Mouse (Mus musculus) heart, postnatal 36 days (tissue): ENCODE measurements around the gene Fbxo31. TPM values are rescaled to one million over a fixed set of nuclear protein-coding genes. Genes with fewer than 3 reads are reported as not detected.

Source experiments
- DNase-seq, 2 experiments: peaks; one replicate each; pipeline ENCODE4 v3.0.0; 2021 to 2022
- intact Hi-C: fragments of 180-260 bp; cut with DNase I; formaldehyde crosslinking; loops from one replicate; pipeline ENCODE4 v1.15.1; 2025
- total RNA-seq, 2 experiments: library from RNA; stranded (reverse); gene quantifications; 2 replicates each; pipeline ENCODE4 v1.2.3; 2021

Gene Fbxo31
- total RNA-seq, 2 experiments from 2014 or later = 122 to 133 TPM

- intact Hi-C loops = no loop called here
Observed at GRCm38 (mm10) chr8:121558538-121558937, 20.1 kb downstream of the Fbxo31 start.

GRCm38 (mm10) chr8:121557746-121558145 lies 20.9 kb downstream of the Fbxo31 start:
- intact Hi-C loops = no loop called here
- no peak for DNase-seq

More at GRCm38 (mm10) chr8:121558538-121558937, 20.1 kb downstream of the Fbxo31 start:
- DNase-seq = no peak

GRCm38 (mm10) chr8:121553831-121554475 lies 24.7 kb downstream of the Fbxo31 start:
- intact Hi-C loops = no loop called here
- DNase-seq = no peak

GRCm38 (mm10) chr8:121552506-121552905 lies 26.1 kb downstream of the Fbxo31 start:
- no peak for DNase-seq
- intact Hi-C loops = no loop called here

DNA sequence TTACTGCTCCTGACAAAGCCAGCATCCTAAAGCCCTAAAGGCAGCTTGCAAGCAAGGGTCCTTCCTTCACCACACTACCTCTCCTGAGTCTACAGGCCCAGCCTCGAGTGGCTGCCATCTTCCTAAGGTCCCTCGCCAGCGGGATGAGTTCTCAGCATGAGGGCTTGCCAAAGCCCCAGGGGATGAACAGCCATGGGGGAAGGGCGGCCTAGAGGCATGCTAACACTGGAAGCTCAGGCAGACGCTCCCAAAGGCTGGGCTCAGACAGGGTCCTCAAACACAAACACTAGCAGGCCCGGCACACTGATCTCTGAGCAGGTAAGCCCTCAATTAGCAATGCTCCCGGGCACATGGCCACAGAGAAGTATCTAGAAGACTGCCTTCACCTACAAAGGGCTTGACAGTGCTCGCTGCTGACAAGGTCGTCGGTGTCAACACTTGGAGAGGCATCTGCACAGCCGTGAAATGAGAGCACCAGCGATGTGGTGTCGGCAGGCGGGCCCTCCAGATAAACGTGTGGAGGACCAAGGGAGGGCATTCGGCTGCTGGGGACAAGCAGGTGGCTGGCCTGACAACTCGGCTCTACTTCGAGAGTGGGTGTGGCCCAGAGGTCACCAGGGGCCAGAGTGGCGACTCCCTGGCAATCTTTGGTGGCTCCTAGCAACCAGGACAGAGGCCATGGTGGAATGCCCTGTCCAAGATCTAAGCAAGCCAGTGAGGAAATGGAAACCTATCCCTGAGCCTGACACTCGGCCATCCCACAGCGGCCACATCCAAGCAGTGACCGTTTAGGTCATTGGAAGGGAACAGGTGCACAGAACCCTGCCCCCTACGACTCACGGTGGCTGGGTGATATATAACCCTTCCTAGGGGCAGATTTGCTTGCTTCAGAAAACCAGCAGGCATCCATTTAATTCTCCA lies 27.3 kb downstream of the Fbxo31 start:
- no peak for DNase-seq
- intact Hi-C loops = no loop called here

DNA sequence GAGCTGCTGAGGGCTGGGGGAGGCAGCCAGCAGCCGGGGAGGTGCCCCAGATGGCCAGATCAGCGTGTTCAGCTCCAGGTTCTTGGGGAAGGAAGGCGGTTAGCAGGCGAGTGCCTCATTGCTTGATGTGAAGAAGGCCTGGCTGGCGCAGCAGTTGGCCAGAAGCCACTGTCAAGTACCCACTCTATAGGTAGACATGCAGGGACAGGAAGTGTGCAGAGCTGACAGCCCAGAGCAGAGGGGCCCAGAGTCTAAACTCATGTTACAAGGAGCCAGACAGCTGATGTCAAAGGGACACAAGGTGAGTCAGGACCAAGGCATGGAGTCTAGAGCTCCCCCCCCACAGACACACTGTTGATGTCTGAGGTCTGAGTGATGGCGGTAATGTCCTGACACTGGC lies 28.6 kb downstream of the Fbxo31 start:
- intact Hi-C loops = no loop called here
- no peak for DNase-seq

- intact Hi-C loops = loop anchor here (2.0 to 5.0 kb wide), 5 partner anchors 32 to 285 kb away; partner anchors contain the start of genes Fbxo31 and Map1lc3b
- DNase-seq = peak; percentile 77 to 80
Observed at GRCm38 (mm10) chr8:121547132-121547531, 31.5 kb downstream of the Fbxo31 start.

DNA sequence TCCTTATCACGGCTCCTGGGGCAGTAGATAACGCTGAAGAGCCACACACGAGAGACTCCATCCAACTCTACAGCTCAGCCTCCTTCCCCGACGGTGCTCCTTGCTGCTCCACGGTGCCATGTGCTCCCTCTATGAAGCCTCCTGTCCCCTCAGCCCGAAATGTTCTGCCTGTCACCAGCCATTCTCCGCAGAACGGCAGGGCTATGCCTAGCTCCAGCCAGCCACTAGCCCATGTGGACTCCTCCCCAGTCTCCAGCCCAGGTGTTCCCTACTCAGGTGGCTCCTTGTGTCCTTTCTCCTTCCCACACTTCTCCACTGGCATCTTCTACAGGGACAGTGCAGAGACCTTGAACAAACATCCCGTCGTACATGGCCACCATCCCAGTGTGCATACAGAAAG lies 33.7 kb downstream of the Fbxo31 start:
- DNase-seq = no peak
- intact Hi-C loops = loop anchor here (5.0 kb wide), 1 partner anchor 287 kb away; no protein-coding TSS in a partner anchor

DNA sequence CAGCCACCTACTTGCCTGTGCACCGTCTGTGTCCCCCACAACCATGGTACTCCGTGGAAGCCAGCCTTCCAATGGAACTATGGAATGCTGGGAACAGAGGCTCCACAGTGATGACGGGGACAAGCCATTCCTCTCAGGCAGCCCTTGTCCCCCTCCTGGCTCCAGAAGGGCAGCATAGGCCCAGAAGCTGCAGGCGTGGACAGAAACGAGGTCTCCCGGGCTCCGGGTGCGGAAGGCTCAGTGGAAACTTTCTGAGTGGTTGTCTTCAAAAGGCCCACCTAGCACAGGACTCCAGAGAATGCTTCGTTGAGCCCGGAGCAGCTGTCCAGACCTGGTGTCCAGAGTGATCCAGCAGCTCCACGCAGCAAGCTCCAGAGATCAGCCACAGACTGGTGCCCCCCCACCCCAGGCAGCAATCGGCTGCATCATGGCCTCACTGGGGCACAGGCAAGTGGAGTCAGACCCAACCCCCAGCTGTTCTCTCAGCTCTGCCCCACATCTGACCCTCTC lies 34.3 kb downstream of the Fbxo31 start, which contains the start of gene 1700018B08Rik:
TSS of gene 1700018B08Rik (minus strand) at position 45 of the 510 bp plus-strand sequence.
- DNase-seq = no peak
- intact Hi-C loops = no loop called here

- intact Hi-C loops = no loop called here
- no peak for DNase-seq
Observed at GRCm38 (mm10) chr8:121542901-121543300, 35.7 kb downstream of the Fbxo31 start.

DNA sequence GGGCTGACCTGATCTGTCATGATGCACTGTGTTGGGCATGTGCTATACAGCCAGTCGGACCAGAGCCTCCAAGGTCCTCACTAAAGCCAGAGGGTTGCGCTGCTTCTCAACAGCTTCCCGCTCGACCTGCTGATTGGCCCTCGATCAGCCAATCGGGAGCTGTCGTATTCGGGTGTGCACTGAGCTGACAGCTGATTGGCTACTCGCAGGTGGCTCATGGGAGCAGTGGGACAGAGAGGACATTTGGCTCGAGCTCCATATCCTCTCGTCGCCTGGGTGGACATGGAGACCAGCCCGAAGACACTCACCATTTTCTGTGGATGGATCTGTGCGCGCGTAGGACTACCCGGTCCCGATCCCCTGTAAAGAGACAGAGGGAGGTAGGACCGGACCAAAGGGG lies 36.7 kb downstream of the Fbxo31 start:
- intact Hi-C loops = no loop called here
- no peak for DNase-seq

DNA sequence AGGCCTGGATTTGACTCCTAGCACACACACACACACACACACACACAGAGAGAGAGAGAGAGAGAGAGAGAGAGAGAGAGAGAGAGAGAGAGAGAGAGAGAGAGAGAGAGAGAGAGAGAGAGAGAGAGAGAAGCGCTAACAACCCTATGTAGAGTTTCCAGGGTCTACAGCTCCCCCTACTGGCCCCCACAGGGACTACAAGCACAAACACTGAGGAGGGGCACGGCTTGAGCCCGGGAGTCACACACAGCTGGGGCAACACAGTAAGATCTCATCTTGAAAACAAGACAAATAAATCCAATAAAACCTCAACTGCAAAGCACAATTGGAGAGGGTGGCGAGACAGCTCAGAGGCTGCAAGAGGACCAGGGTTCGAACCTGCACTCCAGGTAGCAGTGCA lies 46.2 kb downstream of the Fbxo31 start:
- intact Hi-C loops = no loop called here
- DNase-seq = peak in 1 of 2 experiments; percentile 37

GRCm38 (mm10) chr8:121530639-121531038 lies 48.0 kb downstream of the Fbxo31 start:
- DNase-seq = no peak
- intact Hi-C loops = no loop called here

- peak; percentile 55 to 62 for DNase-seq
- intact Hi-C loops = no loop called here
Observed at GRCm38 (mm10) chr8:121528790-121529189, 49.8 kb downstream of the Fbxo31 start.

DNA sequence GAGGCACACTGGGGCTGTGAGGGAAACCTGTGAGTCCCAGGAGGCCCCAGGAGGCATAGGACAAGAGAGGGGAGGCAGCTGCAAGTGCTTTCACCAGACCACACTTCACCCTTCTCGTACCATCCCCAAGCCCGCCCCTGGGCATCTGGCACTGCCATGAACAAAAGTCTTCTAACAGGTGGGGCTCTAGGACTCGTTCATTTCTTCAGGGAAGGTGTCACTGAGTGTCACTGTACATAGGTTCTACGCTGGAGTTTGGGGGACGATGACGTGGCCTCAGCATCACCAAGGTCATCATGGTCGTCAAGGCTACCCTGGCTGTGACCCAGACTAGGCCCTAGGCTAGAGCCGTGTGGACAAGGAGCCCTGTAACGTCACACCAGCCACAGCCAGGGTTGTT lies 50.9 kb downstream of the Fbxo31 start:
- intact Hi-C loops = no loop called here
- DNase-seq = no peak

DNA sequence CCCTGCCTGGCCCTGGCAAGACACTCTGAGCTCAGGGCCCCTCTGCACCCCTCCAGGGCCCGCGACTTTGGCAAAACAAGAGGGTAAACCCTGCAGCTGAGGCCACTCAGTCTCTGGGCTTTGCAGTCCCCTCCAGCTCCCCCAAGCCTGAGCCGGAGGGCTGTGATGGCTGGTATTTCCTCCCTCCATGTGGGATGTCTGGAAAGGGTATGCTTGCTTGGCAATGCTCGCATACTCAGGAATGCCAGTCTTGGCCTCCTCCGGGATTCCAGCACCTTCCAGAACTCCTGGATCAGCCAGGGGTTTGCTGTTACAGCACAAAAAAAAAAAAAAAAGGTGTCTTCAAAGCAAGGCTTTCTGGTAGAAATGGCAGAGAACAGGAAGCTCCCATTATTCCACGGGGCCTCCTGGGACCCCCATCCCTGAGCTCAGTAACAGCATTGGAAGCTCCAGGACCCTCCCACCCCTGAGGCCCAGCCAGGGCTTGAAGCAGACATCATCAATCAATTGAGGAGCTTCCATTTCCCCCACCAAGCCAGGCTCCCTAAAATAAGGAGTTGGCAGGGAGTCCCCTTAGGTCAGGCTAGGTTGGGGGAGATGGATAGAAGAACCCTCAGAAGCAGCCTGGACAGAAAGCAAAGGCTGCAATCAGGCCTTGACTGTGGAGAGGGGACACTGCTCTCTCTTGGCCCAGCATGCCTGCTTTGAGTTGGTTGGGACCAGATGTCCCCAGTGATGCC lies 51.6 kb downstream of the Fbxo31 start:
- intact Hi-C loops = no loop called here
- no peak for DNase-seq

GRCm38 (mm10) chr8:121525111-121525818 lies 53.3 kb downstream of the Fbxo31 start:
- intact Hi-C loops = no loop called here
- DNase-seq = no peak

DNA sequence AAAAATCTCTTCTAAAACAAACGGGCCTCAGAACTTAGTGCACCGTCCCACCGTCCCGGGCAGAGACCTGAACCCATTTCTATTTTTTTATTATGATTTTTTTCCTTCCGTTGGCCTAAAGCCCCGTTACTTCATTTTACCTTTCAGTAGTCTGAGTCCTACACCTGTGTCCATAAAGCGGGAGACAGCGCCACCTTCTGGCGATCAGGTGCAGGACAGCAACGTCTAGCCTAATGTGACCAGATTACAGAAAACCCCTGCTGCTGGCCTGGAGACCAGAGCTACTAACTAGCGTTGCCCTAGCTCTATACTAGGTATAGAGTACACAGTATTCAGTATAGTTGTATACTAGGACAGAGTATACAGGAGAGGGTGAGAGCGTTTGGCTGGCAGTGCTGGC lies 65.2 kb downstream of the Fbxo31 start:
- intact Hi-C loops = loop anchor here (1.0 to 10.0 kb wide), 5 partner anchors 91 to 689 kb away; no protein-coding TSS in a partner anchor
- peak; percentile 81 to 89 for DNase-seq

GRCm38 (mm10) chr8:121511751-121512150 lies 66.9 kb downstream of the Fbxo31 start:
- intact Hi-C loops = loop anchor here (5.0 to 10.0 kb wide), 4 partner anchors 89 to 687 kb away; no protein-coding TSS in a partner anchor

More at GRCm38 (mm10) chr8:121511751-121512150, 66.9 kb downstream of the Fbxo31 start:
- DNase-seq = no peak
